Mouse (Mus musculus) adrenal gland (tissue): ENCODE results near the gene Notch2.

ENCODE experiments used
- intact Hi-C: fragments of 180-260 bp; cut with DNase I; formaldehyde crosslinking; loops from one replicate; pipeline ENCODE4 v1.15.1; 2025

Notch2 gene

DNA sequence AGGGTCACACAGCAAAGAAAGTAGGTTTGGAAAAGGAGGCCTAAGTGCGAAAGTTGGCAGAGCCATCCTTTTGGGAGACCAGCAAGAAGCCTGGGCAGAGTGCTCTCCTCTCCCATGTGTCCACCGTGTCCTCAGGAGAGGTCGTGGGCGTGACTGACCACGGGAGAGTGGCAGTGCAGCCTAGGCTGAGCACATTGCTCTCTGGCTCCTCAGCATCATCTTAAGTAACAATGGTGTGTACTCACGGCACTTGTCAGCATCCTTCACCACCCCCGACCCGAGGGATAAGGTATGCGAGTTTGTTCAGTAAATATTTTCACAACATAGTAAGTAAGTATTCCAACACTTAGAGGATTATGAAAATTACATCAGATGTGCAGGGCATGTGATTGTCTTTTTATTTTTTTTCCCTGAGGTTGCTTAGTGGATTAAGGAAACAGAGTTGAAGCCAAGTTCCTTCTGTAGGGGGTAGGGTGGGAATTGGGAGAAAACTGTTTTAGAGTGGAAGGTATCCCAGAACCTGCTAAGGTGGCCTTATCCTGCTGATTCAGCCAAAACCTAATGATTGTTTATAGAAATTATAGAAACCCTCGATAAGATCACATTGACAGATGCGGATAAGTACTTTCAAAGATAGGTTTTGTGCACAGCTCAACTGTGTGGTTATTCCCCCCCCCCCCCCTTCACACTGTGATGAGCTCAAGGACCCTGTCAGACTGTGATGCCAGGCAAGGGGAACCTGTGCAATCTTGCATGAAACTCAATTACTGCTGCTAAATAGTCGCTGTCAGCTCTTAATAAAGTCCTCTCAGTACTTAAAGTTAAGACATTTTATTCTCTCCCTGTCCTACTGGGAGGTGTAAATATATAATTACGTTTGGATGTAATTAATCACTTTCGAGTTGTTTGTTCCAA lies 37.4 kb downstream of the Notch2 start:
- intact Hi-C loops: no loop called here

DNA sequence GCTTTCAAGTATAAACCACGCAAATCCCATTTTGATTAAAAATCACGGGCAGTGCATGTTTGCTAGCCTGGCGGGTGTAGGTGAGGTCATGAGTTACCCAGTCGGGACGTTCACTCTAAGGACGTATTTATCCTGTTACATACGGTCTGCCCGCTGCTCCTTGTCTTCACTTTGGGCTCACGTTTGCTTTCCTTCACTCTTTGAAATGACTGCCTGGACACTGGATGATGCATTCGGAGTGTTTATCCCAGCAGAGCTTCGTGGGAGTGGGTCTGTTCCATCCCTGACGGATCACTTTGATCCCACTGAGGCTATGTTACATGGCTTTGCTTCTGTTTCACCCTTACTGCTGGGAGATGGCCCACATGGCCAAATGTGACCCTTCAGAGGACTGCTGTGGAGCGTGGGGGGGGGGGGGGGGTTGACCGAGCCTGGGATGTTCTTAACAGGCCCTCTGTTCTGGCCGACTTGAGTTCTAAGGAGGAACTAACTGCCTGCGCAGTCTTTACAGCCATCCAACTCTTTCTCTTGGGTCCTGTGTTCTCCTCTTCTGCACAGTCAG lies 38.2 kb downstream of the Notch2 start:
- intact Hi-C loops: no loop called here

DNA sequence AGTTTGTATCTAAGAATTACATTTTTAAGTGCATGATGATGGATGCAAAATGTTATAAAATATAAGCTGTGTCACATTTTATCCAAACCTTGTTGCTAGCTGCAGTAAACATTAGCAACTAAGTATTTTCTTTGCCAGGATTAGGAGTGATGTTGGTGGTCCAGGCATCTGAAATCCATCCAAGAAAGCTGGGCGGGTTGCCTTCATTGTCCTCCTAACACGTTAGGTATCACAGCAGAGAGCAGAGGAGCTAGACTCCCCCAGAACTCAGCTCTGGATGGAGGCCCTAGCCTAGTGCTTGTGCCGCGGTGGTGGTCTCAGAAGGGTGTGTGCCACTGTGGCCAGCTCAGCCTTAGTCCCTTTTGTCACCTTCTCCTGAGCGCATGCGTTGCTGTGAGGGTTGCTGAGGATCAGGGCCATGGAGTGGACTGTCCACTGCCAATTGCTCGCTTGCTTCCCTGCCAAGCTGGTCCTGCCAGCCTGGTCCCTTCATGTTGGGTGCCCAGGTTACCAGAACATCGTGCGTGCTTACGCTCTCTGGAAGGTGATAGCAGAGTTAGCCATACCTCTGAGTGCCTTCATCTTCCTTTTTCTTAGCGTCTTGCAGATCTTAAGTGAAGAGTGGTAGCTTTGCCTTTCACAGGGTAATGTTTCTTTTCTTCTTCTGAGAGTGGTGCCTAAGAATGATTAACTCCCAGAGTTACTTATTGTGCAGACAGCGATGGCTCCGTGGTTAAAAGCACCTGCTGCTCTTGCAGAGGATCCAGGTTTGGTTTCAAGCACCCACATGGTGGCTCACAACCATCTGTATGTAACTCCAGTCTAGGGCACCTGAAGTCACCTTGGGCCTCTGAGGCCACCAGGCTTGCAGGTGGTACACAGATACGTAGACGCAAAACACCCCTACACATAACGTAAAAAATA lies 39.4 kb downstream of the Notch2 start:
- intact Hi-C loops: no loop called here

DNA sequence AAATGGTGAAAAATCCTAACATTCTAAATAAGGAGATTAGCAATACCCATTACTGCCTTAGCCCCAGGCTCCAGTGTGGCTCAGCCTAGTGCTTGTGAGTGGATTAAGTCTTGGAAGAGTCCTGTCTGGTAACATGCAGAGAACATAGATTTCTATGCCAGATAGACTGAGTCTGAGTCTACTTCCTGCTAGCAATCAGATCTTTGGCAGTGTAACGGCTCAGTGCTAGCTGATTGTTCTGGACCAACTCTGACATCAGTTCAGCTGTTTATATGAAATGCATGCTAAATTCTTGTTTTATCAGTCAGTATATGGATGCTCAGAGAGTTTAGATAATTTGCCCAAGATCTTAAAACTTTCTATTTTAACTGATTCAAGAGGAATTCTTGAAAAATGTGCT lies 40.5 kb downstream of the Notch2 start:
- intact Hi-C loops: no loop called here

DNA sequence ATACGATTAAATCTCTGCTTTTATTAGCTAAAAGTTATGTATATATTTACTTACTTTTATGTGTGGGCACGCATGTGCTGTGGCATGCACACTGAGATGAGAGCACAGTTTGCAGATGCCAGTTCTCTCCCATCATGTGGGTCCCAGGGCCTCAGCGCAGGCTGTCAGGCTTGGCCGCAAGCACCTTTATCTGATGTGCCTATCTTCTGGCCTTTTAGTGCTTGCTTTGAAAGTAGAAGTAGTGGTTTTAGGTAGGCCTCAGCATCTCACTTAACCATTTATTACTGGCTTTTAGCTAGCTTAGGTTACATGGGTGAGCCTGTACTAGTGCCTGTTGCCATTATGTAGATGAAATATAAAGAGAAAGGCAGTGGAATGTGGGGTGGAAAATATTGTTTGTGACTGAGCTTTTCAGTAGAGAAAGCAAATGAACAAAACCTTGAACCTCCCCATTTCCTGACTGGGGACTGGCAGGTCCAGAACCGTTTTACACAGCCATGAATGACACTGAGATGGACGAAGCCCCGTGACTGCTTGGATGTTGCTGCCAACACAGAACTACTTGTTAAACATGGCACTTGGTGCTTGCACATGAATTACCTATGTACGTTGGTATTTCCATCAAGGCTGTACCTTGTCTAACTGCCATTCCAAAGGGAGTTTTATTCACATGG lies 41.1 kb downstream of the Notch2 start:
- intact Hi-C loops: no loop called here

DNA sequence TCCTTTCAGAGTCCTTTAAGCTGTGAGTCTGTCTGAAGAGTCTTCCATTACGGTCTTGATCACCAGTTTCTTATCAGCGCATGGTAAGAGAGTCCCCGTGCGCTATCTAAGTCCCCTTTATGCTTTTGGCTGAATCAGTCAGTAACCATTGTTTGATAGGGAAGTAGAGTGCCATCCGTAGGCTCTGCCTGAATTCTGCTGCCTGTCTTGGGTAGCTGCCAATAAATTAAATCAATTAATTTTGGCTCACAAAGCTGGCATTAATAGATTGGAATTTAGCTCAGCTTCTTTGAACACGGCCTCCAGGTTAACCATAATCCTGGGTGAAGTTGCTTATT lies 41.6 kb downstream of the Notch2 start:
- intact Hi-C loops: no loop called here

DNA sequence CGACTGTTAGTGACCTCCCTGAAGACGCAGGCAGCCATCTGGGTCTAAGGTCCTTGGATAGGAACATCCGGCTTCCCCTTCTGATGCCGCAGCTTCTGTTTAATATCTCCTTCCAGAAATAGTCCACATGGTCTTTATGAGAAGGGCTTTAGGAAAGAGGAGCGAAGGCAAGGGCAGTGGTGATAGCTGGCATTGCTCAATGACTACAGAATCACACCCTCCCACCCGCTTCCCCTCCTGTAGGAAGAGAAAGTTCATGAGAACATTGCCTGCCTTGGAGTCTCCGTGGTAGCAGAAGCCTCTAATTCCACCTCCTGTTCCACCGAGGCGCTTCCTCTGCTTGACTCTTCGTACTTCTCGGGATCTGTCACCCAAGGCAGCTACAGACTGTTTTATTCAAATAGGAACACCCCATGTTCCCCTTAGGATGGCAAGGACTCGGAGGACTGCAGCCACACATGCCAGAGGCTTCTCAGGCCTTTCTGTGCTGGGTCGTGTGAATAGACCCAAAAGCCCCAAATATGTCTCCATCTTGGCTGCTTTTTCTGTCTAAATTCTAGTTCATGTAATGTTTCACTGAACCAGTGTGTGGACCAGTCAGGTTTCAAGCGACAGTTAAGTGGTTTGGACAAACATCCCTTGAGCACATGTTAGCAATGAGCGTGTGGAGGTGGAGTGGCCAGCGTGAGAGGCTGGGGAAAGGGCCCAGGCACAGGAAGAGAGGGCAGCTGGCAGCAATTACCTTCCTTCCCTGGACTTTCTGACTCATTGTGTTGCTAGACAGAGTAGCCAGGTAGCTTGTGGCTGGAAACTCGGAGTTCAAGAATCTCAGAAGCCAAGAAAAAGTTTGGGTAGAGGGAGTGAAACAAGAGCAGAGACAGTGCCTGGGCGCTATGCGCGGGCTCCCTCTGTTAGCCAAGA lies 42.7 kb downstream of the Notch2 start:
- intact Hi-C loops: no loop called here

DNA sequence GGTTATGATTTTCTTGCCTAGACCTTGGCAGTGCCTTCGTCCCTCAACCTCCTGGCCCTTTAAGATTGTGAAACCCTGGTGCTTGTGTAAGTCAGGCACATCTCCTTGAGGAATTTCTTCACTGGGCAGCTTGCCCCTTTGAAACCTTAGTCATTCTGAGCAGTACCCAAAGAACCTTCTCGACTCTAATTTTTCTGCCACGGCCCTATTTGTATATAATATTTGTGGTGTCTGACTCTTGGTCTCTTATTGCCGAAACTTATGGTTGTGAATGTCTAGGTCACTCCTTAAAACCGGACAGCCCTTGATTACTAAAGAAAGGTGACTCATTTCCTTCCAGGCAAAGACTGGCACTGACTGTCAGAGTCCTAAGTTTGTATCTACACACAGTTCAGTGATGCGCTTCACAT lies 43.6 kb downstream of the Notch2 start:
- intact Hi-C loops: no loop called here

DNA sequence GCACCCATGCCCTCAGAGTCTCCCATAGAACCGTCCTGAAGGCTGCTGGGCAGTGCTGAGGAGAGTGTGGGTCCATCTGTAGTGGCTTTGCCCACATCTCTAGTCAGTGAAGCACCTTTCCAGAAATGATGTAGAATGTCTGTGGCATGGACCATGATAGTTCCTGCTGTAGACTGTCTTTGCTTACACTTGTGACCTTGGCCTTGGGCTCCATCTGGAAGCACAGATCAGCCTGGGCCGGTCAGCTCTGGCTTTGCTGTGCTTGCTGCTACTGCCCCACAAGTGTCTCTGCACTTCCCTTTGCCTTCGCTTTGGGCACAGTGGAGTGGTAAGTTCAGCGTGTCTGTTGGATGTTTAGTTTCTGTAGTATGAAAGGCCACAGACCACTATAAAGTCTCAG lies 45.7 kb downstream of the Notch2 start:
- intact Hi-C loops: no loop called here

DNA sequence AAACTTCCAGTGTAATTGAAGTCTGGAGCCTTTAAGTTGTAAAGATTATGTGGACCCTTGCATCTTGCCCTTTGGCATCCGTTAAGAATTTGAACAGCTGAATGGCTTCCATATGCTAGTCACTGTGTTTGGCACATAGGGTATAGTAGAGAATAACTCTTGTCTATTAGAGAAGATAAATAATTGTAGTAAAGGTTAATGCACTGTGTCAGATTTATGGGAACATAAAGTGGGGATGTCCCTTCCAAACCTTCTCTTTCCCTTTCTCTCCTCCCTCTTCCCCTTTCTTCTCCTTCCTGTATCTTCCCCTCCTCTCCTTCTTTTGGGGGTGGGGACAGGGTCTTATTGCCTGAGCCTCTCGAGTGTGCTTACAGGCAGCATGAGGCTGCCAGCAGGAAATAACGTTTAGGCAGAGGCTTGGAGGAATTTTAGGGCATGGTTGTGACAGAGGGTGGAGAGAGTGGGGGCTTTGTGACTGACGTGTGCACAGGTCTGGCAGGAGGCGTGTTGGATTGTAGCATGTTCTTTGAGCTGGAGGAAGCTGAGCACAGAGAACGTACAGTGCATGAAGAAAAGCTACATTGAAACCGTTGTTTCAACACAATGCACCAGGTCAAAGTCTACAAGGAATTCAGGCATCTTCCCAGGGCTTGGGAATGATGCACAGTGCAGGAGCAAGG lies 47.8 kb downstream of the Notch2 start:
- intact Hi-C loops: loop anchor here (5.0 kb wide), 1 partner anchor 49 kb away; the partner anchor contains the start of gene Notch2

DNA sequence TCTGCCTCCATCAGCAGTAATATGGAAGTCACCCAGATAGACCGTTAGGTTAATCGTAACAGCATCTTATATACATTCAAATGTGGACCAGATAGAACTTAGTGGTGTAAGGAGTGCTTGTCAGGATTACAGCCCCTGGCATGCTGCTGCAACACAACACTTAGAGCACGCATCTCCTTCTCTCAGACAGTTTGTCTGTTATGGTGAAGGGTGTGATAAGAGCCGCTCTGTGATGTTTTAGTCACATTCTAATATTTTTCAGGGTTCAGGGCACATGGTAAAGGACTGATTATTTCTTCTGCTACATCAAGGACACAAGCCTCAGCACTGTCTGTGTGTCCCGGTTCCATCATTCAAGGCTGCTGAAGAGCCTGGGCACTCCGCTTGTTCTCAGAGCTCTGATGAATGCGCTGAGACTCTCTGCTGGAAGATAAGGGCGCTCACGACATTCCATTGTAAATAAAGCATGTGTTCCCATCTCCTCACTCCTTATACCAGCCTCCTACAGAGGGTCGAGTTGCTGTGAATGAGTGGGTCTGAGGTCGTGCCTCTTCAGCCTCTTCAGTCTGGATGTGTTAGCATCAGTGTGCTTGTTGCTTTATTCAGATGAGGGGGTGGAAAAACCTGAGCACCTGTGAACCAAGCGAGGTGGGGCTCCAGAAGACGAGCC lies 48.5 kb downstream of the Notch2 start:
- intact Hi-C loops: loop anchor here (5.0 kb wide), 1 partner anchor 49 kb away; the partner anchor contains the start of gene Notch2

DNA sequence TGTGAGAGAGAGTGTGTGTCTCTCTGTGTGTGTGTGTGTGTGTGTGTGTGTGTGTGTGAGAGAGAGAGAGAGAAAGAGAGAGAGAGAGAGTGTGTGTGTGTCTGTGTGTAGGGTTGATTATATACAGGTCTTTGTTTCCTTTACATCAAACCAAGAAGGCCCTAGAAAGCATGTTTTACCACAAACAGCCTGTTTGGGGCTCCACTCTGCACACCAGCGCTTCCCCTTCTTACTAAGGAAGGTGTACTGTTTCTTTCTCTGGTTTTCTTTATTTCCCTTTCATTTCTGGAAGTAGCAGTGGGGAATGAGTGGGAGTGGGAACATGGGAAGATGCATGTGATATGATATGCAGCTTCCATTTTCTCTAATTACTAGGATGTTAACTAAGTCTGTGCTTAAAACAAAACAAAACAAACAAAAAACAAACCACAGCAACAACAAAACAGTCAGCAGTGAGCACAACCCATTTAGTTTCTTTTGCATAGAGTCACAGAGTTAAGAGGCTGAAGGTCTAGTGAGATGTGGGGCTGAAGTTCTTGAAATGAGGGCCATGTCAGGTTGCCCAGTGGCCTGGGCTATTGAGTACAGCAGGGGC lies 49.4 kb downstream of the Notch2 start:
- intact Hi-C loops: loop anchor here (5.0 kb wide), 1 partner anchor 50 kb away; the partner anchor contains the start of gene Notch2

DNA sequence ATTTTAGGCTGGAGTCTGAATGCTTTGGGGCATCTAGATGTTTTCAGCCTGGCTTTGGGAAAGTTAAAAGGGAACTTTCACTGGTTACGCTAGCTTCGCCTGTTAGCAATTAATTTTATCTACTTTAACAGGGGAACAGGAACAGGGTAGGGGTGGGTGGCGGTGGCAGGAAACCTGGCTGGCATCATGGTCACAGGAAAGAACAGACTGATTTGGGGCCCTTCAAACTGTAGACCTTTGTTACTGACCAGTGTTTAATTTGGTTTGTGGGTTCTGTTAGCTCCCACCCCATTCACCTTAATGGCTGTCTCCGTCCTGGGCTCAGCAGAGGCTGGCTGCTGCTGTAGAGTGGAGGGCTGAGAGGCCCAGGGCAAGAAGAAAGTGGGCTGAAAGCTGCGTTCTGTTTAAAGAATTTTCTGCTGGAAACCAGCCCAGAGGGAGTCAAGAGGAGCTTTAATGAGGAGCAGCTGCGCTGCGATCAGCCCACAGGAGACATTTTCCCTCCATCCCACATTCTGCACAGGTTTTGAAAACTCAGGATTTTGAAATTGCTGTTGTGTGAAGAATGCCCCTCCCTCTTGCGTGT lies 50.0 kb downstream of the Notch2 start:
- intact Hi-C loops: loop anchor here (5.0 kb wide), 1 partner anchor 51 kb away; the partner anchor contains the start of gene Notch2

DNA sequence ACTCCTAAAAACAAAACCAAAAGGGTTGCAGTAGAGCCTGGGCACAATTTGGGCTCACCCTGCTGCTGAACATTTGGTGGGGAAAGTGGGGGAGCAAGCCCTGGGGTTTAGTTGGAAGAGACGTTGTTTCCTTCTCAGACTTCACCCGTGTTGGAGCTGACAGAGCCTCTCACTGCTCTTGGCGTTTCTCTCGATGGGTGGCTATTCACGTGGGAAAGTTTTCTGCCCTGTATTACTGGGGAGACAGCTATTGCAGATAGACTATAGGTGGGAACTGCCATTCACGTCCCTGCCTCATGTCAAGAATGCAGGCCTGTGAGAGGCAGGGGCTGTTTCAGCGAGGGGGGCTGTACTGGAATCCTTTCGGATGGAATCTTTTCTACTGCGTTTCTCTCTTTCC lies 50.5 kb downstream of the Notch2 start:
- intact Hi-C loops: loop anchor here (5.0 kb wide), 1 partner anchor 52 kb away; the partner anchor contains the start of gene Notch2

DNA sequence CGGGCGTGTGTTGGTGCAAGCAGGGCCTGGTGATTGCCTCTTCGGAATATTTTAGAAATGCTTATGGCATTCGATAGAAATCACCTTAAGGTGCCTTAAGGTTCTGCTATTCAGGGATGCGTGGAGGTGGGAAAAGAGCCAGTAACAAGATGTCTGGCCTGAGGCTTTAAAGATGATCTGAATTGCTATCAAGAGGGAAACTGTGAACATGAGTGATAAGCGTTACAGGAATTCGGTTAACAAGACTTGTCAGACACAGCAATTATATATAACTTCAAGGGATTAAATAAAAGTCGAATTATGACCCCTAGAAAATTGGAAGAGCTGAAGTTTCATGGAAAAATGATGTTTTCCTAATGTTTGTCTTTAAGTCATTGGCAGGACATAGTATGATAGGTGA lies 51.7 kb downstream of the Notch2 start:
- intact Hi-C loops: no loop called here

DNA sequence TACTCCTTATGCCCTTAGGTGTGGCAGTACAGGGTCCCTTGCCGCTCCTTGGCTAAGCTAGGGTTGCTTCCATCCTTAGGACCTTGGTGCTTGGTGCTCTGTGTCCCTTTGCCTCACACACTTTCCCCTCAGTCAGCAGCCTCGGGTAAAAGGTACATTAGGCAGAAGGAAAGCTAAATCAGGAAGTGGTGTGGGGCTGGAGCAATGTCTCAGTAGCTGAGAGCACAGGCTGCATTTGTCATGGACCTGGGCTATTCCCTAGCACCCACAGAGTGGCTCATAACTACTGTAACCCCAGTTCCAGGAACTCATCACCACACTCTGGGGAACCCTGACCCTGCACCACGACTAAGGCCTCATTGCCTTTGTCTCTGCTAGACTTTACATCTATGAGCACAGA lies 53.1 kb downstream of the Notch2 start:
- intact Hi-C loops: no loop called here

DNA sequence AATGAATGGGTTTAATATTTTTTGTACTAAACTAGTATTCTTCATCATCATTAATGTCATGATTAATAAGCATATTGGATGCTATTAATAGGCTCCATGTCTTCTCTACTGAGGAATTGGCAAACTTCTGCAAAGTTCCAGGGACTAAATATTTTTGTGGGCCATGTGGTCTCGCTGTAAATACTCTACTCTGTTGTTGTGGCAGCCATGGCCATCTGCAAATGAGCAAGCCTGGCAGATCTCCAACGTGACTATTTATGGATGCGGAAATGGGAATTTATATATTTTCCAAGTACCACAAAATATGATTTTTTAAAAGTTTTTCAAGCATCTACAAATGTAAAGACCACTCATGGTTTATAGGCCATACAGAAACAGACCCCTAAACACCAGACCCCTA lies 54.1 kb downstream of the Notch2 start:
- intact Hi-C loops: no loop called here
